Mouse (Mus musculus) CD8-positive naive resting alpha-beta T cell, adult 2 months (primary cell): ENCODE results near the gene Ncln.
A peak's percentile ranks its signal among the peaks of the same experiment; 100 is the strongest.
"Not testable (repeated sequence)": the region's sequence is repeated elsewhere in the genome, so short reads cannot be mapped to it uniquely, and the experiment has no call there.

Source experiments
- DNase-seq, 2 experiments: peaks; one replicate each; pipeline ENCODE4 v3.0.0; 2022; ENCODE audit warnings: low read depth in 2 of 2, low spot score in 2 of 2

The Ncln gene

GRCm38 (mm10) chr10:81463531-81463930, 32.7 kb downstream of the Ncln start:
- no peak for DNase-seq

GRCm38 (mm10) chr10:81462917-81463316, 33.3 kb downstream of the Ncln start:
- DNase-seq = no peak

DNA sequence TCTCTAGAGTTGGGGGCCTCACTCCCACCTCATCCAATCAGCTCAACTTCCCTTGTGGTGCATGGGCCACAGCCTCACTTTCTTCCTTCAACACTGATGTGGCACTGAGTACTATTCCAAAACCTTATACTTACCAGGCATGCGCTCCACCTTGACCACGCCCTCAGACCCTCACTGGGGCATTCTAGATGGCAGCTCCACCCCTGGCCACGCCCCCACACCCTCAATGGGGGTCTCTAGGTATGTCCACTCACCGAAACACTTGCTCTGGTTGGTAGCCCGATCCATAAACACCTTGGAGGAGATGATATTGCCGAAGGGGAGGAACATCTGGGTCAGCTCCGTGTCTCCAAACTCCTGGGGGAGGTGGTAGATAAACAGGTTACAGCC, 33.8 kb downstream of the Ncln start:
- no peak for DNase-seq

DNA sequence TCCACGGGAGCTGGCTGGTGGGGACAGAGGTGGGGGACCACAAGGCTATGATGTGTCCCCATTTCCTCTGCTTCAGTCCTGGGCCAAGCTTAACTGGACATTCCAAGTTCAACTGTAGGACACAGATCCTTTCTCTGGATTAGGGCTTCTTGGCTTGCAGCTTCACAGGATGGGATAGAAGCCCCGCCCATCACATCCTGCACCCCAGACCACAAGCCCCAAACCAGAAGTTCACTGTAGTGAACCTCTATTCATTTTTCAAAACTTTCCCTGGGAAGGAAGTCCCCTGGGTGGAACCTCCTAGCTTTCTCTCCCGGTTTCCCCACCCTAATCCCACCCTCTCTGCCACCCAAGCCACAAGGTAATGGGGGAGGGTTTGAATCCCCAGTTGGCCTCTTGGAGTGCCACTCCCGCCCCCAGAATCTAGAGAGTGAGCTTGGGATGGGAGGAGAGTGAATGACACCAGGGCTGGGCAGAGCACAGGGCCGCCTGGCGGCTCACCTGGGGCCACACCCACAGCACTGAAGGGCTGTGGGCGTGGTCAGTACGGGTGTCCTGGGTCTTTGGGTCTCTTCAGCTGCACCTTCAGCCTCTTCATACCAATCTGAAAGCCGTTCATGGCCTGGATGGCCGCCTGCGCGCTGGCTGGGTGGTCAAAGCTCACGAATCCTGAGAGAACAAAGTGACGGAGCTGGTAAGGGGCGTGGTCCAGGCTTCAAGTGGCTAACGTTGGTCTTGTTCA, 34.3 kb downstream of the Ncln start:
- no peak for DNase-seq

DNA sequence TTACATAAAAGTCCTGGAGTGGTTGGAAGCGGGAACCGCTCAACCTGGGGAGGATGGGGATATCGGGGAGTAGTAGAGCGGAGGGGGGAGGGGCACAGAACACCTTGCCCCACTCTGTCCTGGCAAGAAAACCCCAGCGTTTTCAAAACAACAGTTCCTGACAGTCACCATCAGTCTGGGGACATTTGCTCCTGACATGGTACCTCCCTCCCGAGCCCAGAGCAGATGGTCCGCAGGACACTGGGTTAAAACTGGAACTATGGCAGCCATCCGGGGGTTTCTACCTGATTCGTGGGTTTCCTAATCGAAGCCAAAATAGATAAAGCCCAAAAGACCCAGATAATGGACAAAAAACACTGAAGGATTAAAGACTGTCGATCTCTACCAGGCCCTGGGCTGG, 35.2 kb downstream of the Ncln start:
- no peak for DNase-seq

DNA sequence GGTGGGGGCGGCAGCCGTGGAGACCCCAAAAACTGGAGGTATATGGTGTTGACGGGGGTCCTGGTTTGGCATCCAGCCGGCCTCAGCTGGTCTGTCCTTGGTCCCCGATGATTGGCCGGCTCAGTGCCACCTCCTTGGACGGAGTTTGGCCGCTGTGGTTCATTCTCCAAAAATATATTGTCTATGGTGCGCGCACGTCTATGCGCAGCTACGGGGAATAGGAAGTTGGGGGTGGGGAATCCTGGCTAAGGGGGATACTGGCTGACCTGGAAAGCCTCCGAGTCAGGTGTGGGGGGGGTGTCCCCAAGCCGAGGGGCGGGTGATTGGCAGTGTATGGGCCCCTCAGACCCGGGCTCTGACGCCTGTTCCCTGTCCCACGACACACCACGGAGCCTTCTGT, 35.7 kb downstream of the Ncln start:
- DNase-seq = no peak

DNA sequence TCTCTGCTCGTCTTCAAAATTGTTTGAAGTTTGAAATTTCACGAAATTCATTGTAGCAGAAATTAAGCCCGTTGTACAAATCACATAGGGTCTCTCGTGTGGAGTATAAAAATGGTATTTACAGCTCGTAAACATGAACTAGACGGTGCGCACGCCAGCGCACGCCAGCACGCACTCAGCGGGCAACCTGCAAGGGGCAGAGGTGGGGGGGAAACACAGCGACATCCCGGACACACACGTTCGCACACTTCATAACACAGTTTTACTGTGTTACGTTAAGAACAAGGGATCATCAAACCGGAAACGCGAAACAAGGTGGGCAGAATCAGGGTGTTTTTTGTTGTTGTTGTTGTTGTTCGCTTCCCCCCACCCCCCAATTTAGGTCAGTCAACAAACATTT, 36.8 kb downstream of the Ncln start:
- no peak for DNase-seq

GRCm38 (mm10) chr10:81458267-81458666, 37.9 kb downstream of the Ncln start:
- DNase-seq = no peak

DNA sequence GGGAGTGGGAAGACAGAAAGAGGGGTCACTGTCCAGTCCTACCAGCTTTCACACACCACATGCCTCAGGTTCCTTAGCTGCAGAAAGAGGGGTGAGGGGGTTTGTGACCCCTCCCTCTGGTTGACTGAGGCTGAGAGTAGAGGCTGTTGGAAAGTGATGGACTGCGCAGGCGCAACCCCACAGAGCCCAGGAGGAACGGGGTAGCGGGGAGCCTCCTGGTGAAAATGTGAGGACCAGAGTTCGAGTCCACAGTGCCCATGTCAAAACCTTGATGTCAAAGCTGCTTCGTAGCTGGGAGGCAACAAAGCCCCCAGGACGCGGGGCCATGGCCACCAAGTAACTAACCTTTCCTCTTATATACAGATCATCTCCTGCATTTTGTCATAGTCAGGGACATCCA, 38.6 kb downstream of the Ncln start:
- DNase-seq = no peak

DNA sequence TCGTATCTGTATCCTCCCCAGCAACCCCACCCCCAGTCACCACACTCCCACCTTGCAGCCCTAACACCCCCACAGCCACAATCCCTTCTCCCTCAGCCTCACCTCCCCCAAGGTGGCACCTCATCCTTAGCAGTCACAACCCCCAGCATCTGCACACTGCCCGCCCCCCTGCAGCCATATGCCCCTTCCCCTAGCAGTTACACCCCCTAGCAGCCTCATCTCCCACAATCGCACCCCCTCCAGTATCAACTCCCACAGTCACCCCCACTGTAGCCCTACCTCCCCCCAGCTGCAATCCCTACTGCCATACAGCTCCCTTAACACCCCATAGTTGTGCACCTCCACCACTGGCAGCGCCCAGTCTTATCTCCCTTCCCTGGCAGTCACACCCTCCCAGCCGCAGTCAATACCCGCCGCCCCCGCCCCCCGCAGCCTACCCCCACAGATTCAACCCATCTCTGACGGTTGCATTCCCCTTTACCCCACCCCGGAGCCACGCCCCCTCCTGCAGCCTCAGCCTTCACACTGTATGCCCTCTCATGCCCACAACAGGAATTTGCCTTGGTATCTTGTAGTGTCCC, 39.1 kb downstream of the Ncln start:
- no peak for DNase-seq

- DNase-seq = no peak
Measured at GRCm38 (mm10) chr10:81455181-81455895, 40.9 kb downstream of the Ncln start, which contains the start of gene Nfic. Gene Nfic (minus strand): TSS chr10:81455635.

GRCm38 (mm10) chr10:81454106-81454505, 42.1 kb downstream of the Ncln start:
- DNase-seq = no peak

- no peak for DNase-seq
Measured at GRCm38 (mm10) chr10:81452947-81453288, 43.3 kb downstream of the Ncln start.

DNA sequence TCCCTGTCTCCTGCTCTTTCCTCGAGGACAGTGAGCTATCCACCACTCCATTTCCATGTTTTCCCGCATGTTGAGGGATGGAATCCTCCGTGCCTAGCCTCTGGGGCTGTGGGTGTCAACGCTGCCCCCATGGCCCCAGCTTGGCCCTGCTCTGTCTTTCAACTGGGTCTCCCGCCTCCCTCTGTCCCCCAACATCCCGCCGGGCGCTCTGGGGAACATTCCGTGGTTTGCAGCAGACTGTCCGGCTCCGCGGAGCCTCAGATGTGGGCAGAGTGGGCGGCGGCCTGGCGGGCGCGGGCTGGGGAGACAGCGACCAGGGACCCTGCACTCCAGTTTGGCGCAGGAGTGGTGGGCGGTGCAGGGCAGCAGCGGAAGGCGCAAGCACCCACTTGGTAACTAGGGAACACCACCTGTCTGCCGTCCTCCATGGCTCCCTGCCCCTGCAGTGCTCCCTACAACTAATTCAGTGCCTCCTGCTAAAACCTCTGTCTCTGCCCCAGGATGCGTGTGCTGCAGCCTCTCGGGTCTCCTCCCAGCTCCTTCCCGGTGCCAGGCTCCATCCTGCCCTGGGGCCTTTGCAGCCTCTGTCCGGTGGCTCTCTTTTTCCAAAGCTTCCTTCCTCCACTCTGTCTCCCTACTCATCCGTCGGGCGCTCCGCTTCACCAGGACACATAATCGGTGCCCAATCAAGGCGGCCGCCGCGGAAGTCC, 43.8 kb downstream of the Ncln start:
- no peak for DNase-seq

- no peak for DNase-seq
Measured at GRCm38 (mm10) chr10:81451365-81451745, 44.8 kb downstream of the Ncln start.

GRCm38 (mm10) chr10:81450641-81451364, 45.4 kb downstream of the Ncln start:
- no peak for DNase-seq

GRCm38 (mm10) chr10:81450140-81450539, 46.1 kb downstream of the Ncln start:
- peak; percentile 79 to 84 for DNase-seq

GRCm38 (mm10) chr10:81445516-81445915, 50.7 kb downstream of the Ncln start:
- DNase-seq = not testable (repeated sequence)

DNA sequence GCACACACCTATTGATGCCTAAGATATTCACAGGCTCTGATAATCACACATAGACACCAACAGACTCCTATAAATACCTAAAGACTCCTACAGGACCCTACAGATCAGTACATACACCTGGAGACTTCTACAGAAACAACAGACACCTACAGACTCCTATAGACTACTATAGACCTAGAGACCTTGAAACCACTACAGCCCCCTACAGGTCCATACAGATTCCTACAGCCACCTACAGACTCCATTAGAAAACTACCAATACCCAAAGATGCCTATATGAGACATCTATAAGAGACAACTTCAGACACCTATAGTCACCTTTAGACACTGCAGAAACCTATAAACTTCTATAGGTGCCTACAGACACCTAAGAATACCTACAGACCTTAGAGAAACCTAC, 55.2 kb downstream of the Ncln start:
- no peak for DNase-seq
